Mouse (Mus musculus) hindbrain, embryonic 13.5 days (tissue): Measurements from ENCODE around the gene Neurl1a. TPM values are rescaled to one million over a fixed set of nuclear protein-coding genes. Genes with fewer than 3 reads are reported as not detected.

ENCODE experiments used
- ATAC-seq: fragments of 200-750 bp; cut with Nextera tagmentation; 2 replicates; pipeline ENCODE4 v1.8.0; 2017; ENCODE audit warnings: moderate TSS enrichment; ENCODE audit not compliant: low FRiP score
- H3K27ac ChIP-seq: fragments of 300-500 bp; sonication (generic); 2 replicates; pipeline ENCODE4 v1.5.1; 2015; ENCODE audit warnings: inconsistent platforms, mild to moderate bottlenecking, moderate library complexity
- H3K27me3 ChIP-seq: fragments of 300-500 bp; sonication (generic); 2 replicates; pipeline ENCODE4 v1.6.1; 2015; ENCODE audit warnings: mild to moderate bottlenecking, inconsistent platforms
- H3K36me3 ChIP-seq: fragments of 300-500 bp; sonication (generic); 2 replicates; pipeline ENCODE4 v1.6.1; 2015; ENCODE audit warnings: mild to moderate bottlenecking, inconsistent platforms
- H3K4me1 ChIP-seq: fragments of 300-500 bp; sonication (generic); replicated peaks from 2 replicates; pipeline ENCODE4 v1.6.1; 2015; ENCODE audit warnings: inconsistent platforms
- H3K4me2 ChIP-seq: fragments of 300-500 bp; sonication (generic); 2 replicates; pipeline ENCODE4 v1.6.1; 2015; ENCODE audit warnings: inconsistent platforms, mild to moderate bottlenecking, moderate library complexity
- H3K4me3 ChIP-seq: fragments of 300-500 bp; sonication (generic); 2 replicates; pipeline ENCODE4 v1.5.1; 2015; ENCODE audit warnings: mild to moderate bottlenecking, inconsistent platforms
- H3K9ac ChIP-seq: fragments of 300-500 bp; sonication (generic); 2 replicates; pipeline ENCODE4 v1.6.1; 2015; ENCODE audit warnings: mild to moderate bottlenecking, inconsistent platforms
- H3K9me3 ChIP-seq: fragments of 300-500 bp; sonication (generic); 2 replicates; pipeline ENCODE4 v1.6.1; 2016; ENCODE audit warnings: inconsistent platforms
- WGBS: fragments of 180-500 bp; shearing (Covaris S2); methylation state at CpG from one replicate; pipeline ENCODE4 v1.1.7; 2015; 5-methylcytosine and 5-hydroxymethylcytosine counted together
- polyA plus RNA-seq: library from polyadenylated mRNA; unstranded; fragments of >200 nt; fragmentation: Nextera tagmentation; extraction: Ambion mirVana; gene quantifications from 2 replicates; pipeline ENCODE4 v1.2.1, GENCODE M21; 2015

Neurl1a gene
- polyA plus RNA-seq, 1 experiment from 2014 or later = 6.8 TPM

DNA sequence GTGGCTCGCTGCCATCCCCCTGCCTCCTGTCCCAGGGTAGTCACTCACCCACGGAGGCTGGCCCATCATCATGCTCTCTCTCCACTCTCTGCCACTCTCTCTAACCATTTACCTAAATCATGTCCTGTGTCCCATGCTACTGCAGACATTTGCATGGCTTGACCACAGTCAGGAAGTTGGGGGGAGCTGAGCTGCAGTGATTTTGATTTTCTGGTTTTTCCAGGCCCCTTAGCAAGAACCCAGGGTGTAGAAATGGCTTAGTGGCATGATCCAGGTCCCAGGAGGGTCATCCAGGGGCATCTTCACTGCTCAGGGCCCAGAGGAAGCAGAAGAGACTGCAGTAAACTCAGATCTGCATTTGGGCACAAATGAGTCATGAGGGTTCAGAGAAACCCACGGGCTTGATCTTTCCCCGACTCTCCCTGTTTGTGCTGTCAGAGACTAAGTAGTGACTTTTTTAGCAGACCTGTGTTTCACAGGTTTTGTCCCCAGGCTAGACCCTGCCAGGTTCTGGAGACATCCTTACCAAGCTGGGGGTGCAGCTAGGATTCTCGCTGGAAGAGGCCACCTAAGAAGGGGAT is 30.3 kb upstream of the Neurl1a start:
- no peak for ATAC-seq
- no peaks in the 10 kb centered on the region for H3K36me3 ChIP-seq
- no peaks in the 10 kb centered on the region for H3K9me3 ChIP-seq
- no peak overlapping the region for H3K4me3 ChIP-seq
- 78% methylated on average over 5 of the region's 5 CpGs for WGBS
- H3K4me1 ChIP-seq = peaks cover 15% of the 10 kb centered on the region; the same call in 1 of the 2 replicates
- no peaks in the 10 kb centered on the region for H3K27me3 ChIP-seq
- H3K4me2 ChIP-seq = no peak overlapping the region
- 0 out of 2 replicates have a peak overlapping the region, but pooled peaks have one; percentile 35 for H3K9ac ChIP-seq
- no peak overlapping the region for H3K27ac ChIP-seq

DNA sequence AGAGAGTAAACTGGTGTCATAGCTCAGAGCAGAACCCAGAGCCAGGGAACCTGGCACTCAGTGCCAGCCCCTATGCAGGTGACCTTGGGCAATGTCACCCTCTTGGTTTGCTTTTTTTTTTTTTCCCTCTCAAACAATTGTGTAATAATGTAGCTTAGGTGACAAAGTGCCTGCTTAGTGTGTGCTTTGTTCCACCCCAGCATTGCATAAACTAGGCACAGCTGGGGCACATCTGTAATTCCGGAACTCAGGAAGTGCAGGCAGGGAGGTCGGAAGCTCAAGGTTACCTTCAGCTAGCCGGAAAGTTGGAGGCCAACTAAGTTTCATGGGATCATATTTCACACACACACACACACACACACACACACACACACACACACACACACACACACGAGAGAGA is 28.8 kb upstream of the Neurl1a start:
- H3K9ac ChIP-seq = no peak overlapping the region
- ATAC-seq = no peak
- WGBS = 66% methylated on average over 4 of the region's 4 CpGs
- no peaks in the 10 kb centered on the region for H3K36me3 ChIP-seq
- H3K4me3 ChIP-seq = no peak overlapping the region
- no peak overlapping the region for H3K27ac ChIP-seq
- no peaks in the 10 kb centered on the region for H3K9me3 ChIP-seq
- H3K27me3 ChIP-seq = no peaks in the 10 kb centered on the region
- peaks cover 15% of the 10 kb centered on the region; the same call in 1 of the 2 replicates for H3K4me1 ChIP-seq
- H3K4me2 ChIP-seq = no peak overlapping the region

DNA sequence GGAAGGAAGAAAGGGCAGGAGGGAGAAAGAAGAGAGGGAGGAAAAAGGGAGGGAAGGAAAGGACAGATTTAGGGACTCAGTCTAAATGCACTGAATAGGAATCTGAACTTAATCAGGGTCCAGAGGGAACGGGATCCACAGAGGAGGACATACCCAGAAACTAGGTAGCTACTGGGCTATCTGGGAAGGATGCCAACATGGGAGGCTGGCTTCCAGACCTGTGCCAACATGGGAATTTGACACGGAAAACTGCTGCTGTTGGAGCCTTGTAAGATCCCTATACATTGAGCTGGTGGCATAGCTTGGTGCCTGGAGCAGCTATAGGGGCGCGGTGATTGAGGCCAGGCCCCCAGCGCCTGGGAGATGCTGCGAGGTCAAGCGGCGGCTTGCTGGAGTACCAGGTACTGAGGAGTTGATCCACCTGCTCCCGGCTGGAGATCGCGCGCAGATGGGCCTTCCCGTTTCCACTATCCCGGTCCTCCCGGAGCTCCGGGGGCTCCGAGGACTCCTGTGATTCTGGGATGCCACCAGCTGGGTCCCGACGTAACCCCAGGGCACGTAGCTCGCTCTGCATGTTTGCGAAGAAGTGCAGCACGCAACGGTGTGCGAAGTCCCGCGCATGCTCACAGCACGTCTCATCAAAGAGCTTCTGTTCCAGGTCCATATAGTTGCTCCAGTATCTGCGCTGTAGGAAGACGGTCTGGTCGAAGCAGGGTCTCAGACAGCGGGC is 27.1 kb upstream of the Neurl1a start:
- H3K4me1 ChIP-seq = peaks cover 15% of the 10 kb centered on the region; the same call in 1 of the 2 replicates
- H3K9ac ChIP-seq = peak overlapping the region; percentile 66
- no peaks in the 10 kb centered on the region for H3K36me3 ChIP-seq
- no peaks in the 10 kb centered on the region for H3K27me3 ChIP-seq
- H3K9me3 ChIP-seq = no peaks in the 10 kb centered on the region
- 21% methylated on average over 32 of the region's 32 CpGs for WGBS
- peak overlapping the region; percentile 38 for H3K4me3 ChIP-seq
- H3K27ac ChIP-seq = no peak overlapping the region
- peak; percentile 24; the same call in 1 of the 2 replicates for ATAC-seq
- H3K4me2 ChIP-seq = peak overlapping the region; percentile 64

DNA sequence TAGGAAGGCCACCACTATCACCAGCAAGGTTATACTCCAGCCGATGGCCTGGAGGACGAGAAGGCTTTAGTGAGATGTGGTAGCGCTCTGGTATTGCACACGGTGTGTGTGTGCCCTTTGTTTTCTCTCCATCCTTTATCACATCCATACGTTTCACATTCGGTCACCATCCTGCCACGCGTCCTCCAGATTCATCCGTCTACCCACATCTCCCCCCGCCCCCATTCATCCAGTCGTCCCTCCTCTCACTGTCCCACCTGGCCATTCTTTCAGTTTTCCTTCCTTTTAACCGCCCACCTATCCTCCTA is 26.6 kb upstream of the Neurl1a start:
- Histone ChIP-seq H3K4me2 (peak overlapping the region; percentile 64), H3K4me3 (peak overlapping the region; percentile 38), H3K9me3 (no peaks in the 10 kb centered on the region), H3K4me1 (peaks cover 12% of the 10 kb centered on the region; the same call in 1 of the 2 replicates), H3K36me3 (no peaks in the 10 kb centered on the region), H3K27me3 (no peaks in the 10 kb centered on the region), H3K27ac (no peak overlapping the region), H3K9ac (peak overlapping the region; percentile 66)
- 70% methylated on average over 12 of the region's 12 CpGs for WGBS
- no peak for ATAC-seq

DNA sequence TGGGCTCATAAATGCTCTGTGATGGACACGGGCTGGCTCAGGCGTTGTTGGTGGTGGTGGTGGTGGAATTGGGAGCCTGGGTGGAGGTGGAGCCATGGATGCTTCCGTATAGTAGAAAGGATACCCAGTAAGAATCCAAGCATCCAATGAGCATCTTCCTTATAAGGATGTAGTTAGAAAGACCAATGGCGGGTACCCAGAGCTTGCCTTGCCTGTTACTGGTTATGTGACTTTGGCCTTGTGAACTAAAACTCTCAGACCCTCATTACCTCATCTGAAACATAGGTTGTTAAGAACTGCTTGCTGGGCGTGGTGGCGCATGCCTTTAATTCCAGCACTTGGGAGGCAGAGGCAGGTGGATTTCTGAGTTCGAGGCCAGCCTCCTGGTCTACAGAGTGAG is 24.9 kb upstream of the Neurl1a start:
- Histone ChIP-seq H3K27ac (no peak overlapping the region), H3K4me3 (no peak overlapping the region), H3K9me3 (no peaks in the 10 kb centered on the region), H3K4me2 (no peak overlapping the region), H3K9ac (no peak overlapping the region), H3K36me3 (no peaks in the 10 kb centered on the region), H3K4me1 (peaks cover 12% of the 10 kb centered on the region; the same call in 1 of the 2 replicates), H3K27me3 (no peaks in the 10 kb centered on the region)
- ATAC-seq = no peak
- 95% methylated on average over 7 of the region's 7 CpGs for WGBS

DNA sequence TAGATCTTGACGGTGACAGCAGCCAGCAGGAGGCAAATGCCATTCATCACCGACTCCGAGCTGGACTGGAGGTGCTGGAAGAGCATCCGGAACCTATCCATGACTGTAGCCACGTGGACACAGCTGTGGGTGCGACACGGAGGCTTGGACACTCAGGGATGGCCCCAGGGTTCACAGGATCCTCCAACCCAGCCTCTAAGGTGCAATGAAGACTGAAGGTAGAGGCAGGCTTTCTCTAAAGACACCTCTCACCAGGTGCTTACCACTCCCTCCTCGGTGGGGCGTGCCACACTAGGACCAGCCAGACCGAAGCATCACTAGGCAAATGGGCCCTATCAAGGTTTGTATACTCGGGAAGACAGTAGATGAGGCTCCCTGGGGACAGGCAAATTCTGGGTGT is 21.0 kb upstream of the Neurl1a start, which contains the start of gene Calhm3:
TSS of gene Calhm3 (minus strand) at position 101 of the 400 bp plus-strand sequence.
- Histone ChIP-seq H3K27me3 (no peaks in the 10 kb centered on the region), H3K9ac (no peak within 1 kb of the TSS), H3K4me2 (no peak within 1 kb of the TSS), H3K27ac (no peak within 1 kb of the TSS), H3K4me3 (no peak within 1 kb of the TSS), H3K4me1 (no peaks in the 10 kb centered on the region), H3K9me3 (no peaks in the 10 kb centered on the region), H3K36me3 (no peaks in the 10 kb centered on the region)
- WGBS = 80% methylated on average over 11 of the region's 11 CpGs
- ATAC-seq = no peak

DNA sequence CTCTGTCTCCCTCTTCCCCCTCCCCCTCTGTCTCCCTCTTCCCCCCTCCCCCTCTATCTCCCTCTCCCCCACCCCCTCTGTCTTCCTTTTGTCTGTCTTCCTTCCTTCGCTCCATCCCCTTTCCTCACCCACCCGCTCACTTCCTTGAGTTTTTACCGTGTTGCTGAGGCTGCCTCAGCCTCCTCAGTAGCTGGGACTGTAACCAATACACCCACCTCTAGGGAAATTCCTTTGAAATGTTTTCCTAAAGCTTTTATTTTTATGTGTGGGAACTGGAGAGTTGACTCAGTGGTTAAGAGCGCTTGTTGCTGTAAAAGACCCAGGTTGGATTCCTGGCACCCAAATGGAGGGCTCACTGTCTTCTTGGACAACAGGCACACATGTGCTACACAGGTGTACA is 17.0 kb upstream of the Neurl1a start:
- 68% methylated on average over 4 of the region's 4 CpGs for WGBS
- no peak for ATAC-seq
- no peak overlapping the region for H3K27ac ChIP-seq
- no peak overlapping the region for H3K4me2 ChIP-seq
- H3K36me3 ChIP-seq = no peaks in the 10 kb centered on the region
- H3K27me3 ChIP-seq = no peaks in the 10 kb centered on the region
- H3K9me3 ChIP-seq = no peaks in the 10 kb centered on the region
- no peaks in the 10 kb centered on the region for H3K4me1 ChIP-seq
- H3K9ac ChIP-seq = no peak overlapping the region
- H3K4me3 ChIP-seq = no peak overlapping the region

DNA sequence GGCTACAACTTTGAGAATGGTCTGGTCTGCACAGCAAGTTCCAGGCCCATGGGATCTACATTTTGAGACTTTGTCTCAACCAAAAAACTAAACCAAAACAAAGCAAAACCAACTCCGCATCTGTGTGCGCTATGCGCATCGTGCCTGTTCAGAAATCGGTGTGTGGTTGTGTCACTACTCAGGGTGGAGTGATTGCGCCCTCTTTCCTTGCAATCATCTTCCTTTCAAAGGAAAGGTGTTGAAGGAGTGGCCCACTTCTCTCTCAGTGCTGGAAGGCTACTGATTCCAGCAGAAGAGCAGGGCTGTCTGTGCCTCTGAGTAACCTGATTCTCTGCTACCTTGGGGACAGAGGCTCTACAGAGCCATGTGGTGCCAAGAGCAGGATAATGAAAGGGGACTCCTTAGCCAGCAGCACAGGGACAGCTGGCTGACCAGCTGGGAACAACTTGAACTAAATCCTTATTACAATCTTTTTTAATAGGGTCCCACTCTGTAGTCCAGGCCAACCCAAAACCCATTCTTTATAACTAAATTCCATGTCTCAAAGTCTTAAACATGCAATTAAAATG is 15.4 kb upstream of the Neurl1a start:
- Histone ChIP-seq H3K27ac (no peak overlapping the region), H3K9ac (no peak overlapping the region), H3K36me3 (no peaks in the 10 kb centered on the region), H3K4me3 (no peak overlapping the region), H3K4me1 (no peaks in the 10 kb centered on the region), H3K4me2 (no peak overlapping the region), H3K9me3 (no peaks in the 10 kb centered on the region), H3K27me3 (no peaks in the 10 kb centered on the region)
- ATAC-seq = no peak
- 93% methylated on average over 6 of the region's 6 CpGs for WGBS

DNA sequence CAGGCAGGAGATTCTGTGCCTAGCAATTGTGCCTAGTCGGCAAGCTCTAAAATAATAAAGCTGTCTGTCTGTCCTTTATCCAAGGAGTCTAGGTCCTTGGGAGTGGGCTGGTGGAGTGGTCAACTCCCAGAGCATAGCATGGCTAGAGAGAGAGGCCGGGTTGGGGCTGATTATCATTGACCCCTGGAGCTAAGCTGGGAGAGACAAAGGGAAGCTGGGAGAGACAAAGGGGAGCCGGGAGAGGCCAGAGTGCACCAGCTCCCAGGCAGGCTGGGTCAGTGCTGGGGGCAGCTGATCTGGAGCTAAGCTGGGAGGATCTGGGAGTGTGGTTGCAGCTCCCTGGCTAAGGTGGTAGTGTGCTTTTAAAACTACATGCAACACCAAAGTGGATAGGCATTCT is 11.9 kb upstream of the Neurl1a start:
- peaks cover 7% of the 10 kb centered on the region; the same call in 1 of the 2 replicates for H3K4me1 ChIP-seq
- no peak overlapping the region for H3K27ac ChIP-seq
- H3K9me3 ChIP-seq = no peaks in the 10 kb centered on the region
- no peaks in the 10 kb centered on the region for H3K27me3 ChIP-seq
- no peak overlapping the region for H3K4me2 ChIP-seq
- ATAC-seq = no peak
- WGBS = 15% methylated on average over 3 of the region's 3 CpGs
- no peaks in the 10 kb centered on the region for H3K36me3 ChIP-seq
- no peak overlapping the region for H3K9ac ChIP-seq
- no peak overlapping the region for H3K4me3 ChIP-seq

DNA sequence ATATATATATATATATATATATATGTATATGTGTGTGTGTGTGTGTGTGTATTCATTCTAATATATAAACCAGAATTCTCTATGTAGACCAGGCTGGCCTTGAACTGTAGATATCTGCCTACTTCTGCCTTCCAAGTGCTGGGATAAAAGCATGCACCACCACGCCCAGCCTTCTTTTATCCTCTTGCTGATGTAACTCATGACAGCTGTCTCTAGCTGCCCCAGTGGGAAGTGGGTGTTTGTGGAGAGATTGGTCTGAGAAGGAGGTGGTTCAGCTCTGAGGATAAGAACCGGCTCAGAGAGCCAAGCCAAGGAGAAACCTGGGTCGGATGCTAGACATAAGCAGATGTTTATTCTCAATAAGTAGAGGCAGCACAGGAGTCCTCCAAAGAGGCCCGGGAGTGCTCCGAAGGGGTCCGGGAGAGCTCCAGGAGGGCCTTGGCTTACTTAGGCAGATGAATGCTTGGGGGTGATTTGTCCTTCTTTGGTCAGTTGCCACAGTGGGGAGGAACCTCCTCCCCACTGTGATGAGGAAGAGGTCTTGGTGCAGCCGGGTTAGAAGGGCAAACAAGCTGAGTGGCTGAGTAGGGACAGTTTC is 10.9 kb upstream of the Neurl1a start:
- H3K9me3 ChIP-seq = no peaks in the 10 kb centered on the region
- 67% methylated on average over 7 of the region's 7 CpGs for WGBS
- no peak overlapping the region for H3K9ac ChIP-seq
- H3K27ac ChIP-seq = no peak overlapping the region
- no peak for ATAC-seq
- no peak overlapping the region for H3K4me2 ChIP-seq
- H3K27me3 ChIP-seq = no peaks in the 10 kb centered on the region
- H3K4me1 ChIP-seq = peaks cover 7% of the 10 kb centered on the region; the same call in 1 of the 2 replicates
- no peak overlapping the region for H3K4me3 ChIP-seq
- H3K36me3 ChIP-seq = no peaks in the 10 kb centered on the region

DNA sequence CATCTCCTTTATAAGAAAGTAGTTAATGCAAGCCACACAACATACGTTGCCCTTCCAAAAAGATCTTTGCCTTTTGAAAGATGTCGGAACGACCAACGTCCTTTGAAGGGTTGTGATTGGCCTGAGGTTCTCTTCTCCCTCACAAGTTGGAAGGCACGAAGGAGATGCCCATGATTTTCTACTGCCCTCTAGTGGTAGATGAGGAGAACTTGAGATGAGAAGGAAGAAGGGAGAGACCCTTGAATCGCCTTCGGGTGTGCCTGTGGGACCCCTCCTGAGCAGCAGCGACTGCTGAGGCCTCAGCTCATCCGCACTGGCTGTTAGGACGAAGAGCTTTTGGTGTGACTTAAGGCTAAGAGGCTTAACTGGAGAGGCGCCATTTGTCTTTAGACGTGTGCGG is 10.4 kb upstream of the Neurl1a start:
- H3K4me3 ChIP-seq = no peak overlapping the region; the same call in 1 of the 2 replicates
- peak overlapping the region; percentile 33 for H3K4me2 ChIP-seq
- H3K9ac ChIP-seq = no peak overlapping the region
- peaks cover 7% of the 10 kb centered on the region; the same call in 1 of the 2 replicates for H3K4me1 ChIP-seq
- ATAC-seq = no peak
- 12% methylated on average over 13 of the region's 13 CpGs for WGBS
- H3K27me3 ChIP-seq = no peaks in the 10 kb centered on the region
- H3K9me3 ChIP-seq = no peaks in the 10 kb centered on the region
- no peak overlapping the region for H3K27ac ChIP-seq
- no peaks in the 10 kb centered on the region for H3K36me3 ChIP-seq

DNA sequence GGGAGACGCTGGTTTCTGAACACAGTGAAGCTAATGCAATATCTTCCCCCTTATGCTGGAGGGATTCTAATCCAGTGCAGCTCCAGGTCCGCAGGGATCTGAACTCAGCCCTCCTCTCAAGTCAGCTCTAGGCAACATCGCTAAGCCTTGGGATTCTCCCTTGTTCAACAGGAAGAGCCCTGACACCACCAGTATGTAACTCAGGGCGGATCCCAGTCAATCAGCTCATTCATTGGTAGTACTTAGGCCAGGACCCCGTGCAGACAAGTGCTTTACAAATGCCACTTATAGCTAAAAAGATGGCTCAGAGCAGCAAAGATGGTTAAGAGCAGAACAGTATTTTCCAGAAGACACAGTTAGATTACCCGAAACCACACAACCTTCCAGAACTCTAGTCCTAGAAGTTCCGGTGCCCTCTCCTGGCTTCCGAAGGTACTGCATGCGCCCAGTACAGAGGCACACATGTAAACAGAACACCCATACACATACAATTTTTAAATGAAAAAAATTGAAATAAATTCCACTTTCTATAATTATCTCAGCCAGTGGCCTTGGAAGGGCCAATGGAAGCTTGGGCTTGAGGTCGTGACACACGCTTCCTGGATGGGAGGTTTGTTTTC is 9.7 kb upstream of the Neurl1a start:
- WGBS = 29% methylated on average over 11 of the region's 11 CpGs
- no peak overlapping the region for H3K4me3 ChIP-seq
- no peak for ATAC-seq
- no peaks in the 10 kb centered on the region for H3K9me3 ChIP-seq
- no peak overlapping the region for H3K9ac ChIP-seq
- H3K4me1 ChIP-seq = peaks cover 7% of the 10 kb centered on the region; the same call in 1 of the 2 replicates
- H3K4me2 ChIP-seq = peak overlapping the region; percentile 33; the same call in 1 of the 2 replicates
- H3K27ac ChIP-seq = no peak overlapping the region
- no peaks in the 10 kb centered on the region for H3K27me3 ChIP-seq
- H3K36me3 ChIP-seq = no peaks in the 10 kb centered on the region
